Mouse (Mus musculus) kidney, postnatal 14 days (tissue): ENCODE measurements at regions not wholly inside any gene's neighbourhood (a gene's known extent, or its start where the extent isn't known, plus 50 kb on each side); places are given as distances from the start of the nearest gene placed in this dataset.

ENCODE experiments used
- DNase-seq: peaks from one replicate; pipeline ENCODE4 v3.0.0; 2022; ENCODE audit warnings: mixed read lengths

DNA sequence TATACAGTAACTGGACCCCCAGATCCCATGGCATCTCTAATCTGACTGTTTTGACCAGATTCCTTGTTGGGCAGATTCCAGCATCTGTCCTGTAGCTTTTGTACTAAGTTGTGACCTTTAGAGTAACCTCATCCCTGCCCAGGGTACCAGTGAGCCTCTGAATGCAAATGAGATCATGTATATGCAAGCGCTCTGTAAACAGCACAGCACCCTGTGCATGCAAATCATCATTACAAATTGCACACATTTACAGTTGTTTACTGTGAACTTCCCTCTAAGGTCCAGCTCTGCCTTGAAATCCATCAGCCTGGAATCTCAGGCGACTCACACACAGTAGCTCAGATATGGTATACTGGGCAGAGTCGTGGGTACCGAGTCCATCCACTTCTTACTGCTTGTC, 258.6 kb upstream of the Dusp10 start:
- DNase-seq = no peak

DNA sequence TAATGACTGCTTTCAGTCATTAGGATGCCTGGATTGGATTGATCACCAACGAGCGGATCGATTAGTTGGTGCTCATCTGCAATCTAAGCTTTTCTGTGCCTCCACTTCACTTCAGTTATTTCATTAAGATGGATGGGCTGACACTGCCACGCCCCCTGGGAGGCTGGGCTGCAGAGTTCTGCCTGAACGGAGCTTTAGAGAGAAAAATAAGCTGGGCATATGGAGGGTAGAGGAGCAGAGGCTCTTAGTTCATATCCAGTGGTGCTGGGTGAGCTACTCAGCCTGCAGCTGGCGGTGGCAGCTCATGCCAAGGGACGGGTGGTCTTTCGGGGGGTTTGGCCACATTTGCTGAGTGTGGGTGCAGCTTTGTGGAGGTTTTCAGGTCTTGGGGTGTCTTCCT, 256.4 kb upstream of the Dusp10 start:
- no peak for DNase-seq

DNA sequence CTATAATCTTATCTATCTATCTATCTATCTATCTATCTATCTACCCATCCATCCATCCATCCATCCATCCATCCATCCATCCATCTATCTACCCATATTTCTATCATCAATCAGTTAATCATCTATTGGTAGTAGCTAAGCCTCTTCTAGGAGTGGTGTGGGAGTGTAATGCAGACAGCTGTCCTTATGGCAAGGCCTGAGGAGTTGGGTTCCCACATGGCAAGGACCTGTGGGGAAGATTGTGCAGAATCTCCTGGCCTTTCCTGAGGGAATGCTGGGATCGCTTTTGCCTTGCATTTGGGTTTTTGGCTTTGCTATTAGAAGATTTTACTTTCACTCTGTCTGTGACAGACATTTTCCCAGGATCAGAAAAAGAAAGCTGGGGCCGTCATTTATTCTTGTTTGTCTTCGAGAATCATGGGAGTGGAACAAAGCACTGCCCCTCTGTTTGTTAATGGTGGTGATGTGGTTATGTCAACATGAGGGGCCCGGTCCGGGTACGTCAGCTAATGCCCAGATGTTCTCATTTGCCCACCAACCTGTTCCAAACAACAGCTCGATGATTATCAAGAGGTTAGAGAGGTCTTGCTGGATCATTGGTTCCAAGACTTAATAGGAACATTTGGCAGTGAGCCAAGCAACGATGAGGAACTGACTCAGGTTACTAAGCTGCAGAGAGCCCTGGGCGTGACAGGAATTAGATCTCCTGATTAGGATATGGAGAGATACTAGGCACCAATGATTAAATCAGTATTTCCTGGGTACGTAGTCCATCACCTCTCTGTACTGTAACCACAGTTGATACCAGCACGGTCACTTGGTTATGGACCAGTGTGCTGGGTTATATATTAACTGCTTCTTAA, 249.0 kb upstream of the Dusp10 start:
- DNase-seq = peak; percentile 53

DNA sequence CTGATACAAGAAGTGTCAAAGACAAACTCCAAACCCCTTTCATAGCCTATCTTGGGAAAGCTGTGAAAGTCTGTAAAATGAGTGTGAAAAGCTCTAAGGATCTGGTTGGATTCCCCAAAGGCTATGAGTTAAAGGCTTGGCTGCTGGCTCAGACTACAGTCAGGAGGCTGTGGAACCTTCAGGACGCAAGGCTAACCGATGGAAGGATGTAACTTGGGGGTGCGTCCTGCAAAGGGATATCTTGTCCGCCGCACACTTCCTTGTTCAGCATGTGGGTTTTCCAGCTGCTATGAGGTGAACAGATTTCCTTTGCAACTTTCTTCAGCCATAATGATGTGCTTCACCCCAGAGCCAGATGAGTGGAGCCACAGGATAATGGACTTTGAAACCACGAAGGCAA, 240.3 kb upstream of the Dusp10 start:
- no peak for DNase-seq

DNA sequence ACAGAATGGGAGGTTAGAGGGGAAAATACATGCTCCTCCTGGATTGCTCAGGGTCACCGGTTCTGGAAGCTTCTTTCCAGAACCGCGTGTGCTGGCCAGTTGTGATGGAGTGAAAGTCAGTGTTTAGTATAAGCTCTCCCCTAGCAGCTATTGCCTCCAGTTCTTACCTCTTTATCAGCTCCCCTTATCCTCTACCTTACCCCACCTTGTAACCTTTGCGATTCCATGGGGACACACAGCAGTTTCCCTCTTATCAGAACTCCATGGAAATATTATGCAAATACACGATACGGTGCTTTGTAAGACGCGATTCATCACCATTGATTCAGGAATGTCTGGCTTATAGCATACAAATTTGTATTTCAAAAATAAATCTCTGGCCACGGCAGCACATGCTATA, 232.9 kb upstream of the Dusp10 start:
- no peak for DNase-seq

DNA sequence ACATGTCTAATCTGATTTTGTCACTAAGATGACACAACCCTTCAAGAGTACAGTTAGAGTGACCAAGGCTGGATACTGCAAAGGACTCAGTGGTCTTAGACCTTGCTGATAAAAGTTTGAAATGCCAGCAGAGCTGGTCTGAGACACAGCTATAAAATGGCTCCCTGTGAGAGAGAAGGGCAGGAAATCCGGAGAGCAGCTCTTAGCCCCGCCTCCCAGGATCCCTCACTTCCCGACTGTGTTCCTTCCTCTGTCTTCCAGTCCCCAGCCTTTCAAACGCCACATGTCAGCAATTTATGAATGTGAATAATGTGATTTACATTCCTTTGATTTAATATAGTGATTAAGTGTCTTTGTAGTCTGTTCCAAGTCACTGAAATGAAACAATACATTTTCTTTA, 232.3 kb upstream of the Dusp10 start:
- peak; percentile 2 for DNase-seq

DNA sequence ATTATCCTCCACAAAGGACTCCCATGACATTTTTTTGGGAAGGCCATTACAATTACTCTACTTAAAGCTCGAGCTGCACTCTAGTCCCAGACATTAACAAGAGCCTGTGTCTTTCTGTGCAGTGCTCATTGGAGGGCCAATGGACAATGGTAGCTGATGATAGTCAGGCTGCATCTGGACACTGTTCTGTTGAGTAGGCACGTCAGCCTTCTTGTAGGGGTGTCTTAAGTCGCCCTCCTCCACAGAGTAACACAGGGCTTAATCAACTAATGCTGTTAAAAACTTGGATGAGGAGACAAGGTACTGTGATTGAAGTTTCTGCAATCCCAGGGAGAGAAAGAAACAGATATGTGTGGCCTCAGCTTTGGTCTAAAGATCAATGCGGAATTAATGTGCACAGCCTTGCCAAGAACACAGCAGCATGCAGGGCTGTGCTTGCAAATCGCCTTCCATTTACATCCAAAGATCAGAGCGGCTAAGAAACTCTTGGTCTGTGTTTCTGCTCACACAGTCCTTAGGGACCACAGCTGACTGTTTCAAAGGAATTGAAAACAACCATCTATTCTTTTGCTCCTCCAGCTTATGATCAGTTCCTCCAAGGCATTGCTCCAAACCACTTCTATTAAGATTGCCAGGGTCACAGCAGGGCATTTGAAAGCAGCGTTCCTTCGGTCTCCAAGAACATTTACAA, 229.5 kb upstream of the Dusp10 start:
- no peak for DNase-seq

DNA sequence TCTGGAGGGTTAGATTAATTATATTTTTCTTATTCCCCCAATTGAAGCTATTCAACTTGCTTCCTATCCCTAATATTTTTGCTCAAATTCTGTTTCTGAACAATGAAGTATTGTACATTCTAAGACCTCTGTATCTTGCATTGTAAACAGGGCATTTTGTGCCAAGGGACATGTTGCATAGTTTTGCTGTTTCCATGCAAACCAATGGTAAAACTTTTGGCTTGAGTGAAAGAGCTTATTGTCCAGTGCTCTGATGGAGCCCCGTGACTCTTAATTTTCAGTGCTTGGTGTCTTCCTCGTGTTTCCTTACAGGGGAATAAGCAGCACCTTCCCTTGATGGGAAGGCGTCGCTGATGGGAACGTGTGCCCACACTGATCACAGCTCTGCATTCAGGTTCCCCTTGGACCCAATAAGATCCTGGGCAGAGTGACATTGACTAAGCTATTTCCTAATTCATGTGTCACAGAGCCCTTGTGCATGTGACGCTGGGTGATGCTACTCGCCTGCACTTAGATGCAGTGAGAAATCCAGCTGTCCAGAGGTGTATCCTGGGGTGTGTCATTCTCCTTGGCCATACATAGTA, 220.8 kb upstream of the Dusp10 start:
- DNase-seq = no peak

DNA sequence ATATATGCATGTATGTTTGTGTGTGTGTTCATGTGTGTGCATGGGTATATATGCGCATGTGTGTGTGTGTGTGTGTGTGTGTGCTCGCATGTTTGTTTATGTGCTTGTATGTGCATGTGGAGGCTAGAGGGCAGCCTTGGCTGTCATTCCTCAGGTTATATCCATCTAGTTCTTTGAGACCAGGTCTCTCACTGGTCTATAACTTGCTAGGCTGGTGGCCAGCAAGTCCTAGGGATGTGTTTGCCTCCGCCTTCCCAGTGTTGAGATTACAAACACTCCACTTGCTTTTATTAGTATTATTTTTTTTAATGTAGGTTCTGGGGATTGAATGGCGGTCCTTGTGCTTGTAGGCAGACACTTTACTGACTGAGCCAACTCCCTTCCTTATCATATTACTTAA, 219.8 kb upstream of the Dusp10 start:
- no peak for DNase-seq

DNA sequence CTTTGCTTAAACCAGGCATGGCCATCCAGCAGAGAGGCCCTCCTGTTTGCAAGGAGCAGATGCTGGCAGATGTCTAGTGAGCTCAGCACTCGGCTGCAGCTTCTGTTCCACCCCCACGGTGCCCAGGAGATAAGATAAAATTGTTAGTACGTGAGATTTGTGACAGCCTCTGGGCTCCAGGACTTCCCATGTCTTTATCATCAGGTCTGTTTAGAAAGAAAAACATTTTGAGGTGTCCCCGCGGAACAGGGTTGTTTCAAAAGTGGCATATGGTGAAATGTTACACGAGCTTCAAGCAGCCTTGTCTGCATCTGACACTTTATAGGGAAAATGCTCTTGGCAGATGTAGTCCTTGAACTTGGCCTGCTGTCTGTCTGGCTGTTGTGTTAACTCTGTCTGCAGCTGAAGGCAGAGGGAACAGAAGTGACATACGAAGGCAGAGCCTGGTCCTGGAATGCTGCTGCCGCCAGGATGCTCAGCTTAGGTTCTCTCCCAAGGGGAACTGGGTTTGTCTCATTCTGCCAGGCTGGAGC, 219.1 kb upstream of the Dusp10 start:
- DNase-seq = no peak

DNA sequence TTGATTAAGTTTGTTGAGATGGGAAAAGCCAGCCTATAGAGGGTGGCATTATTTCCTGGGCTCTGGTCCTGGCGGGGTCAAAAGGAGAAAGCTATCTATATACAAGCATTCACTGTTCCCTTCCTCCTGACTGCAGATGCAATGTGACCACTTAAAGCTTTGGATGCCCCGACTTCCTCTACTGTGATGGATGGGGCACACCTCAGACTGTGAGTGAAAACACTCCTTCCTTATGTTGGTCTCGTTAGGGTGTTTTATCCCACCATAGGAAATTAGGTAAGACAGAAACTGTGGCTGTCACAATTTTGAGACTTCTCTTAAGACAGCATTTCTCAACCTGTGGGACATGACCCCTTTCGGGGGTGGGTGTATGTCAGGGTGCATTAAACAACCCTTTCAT, 210.8 kb upstream of the Dusp10 start:
- DNase-seq = no peak

DNA sequence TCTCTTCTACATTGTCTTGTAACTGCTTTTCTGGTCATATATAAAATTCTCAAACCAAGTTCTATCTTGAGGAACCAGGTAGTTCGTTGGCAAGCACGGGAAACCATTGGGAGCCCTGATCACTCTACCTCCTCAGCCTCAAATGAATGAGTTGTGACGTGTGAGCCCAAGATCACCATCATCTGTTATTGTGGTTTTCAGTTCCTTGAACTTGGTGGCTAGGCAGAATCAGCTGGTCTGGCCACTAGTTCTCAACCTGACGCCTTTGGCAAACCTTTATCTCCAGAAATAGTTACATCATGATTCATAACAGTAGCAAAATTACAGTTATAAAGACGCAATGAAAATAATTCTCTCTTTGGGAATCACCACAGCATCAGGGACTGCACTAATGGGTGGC, 209.7 kb upstream of the Dusp10 start:
- no peak for DNase-seq

DNA sequence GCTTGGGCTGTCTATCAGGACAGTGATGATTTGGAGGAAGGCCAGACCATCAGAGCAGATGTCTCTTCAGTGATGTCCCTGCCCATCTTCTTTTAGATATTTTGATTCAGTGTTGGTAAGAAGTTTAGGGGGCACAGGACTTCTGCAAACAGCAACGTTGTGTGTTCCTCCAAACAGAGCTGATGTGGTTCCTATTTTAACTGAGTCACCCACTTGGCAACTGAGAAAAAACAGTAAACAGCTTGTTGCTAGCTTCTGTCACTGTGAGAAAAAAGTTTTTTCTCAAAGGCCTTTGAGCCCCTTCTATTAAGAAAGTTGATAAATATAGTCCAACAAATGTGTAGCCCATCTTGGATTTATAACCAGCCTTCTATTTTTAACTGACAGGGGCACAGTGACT, 209.3 kb upstream of the Dusp10 start:
- no peak for DNase-seq

DNA sequence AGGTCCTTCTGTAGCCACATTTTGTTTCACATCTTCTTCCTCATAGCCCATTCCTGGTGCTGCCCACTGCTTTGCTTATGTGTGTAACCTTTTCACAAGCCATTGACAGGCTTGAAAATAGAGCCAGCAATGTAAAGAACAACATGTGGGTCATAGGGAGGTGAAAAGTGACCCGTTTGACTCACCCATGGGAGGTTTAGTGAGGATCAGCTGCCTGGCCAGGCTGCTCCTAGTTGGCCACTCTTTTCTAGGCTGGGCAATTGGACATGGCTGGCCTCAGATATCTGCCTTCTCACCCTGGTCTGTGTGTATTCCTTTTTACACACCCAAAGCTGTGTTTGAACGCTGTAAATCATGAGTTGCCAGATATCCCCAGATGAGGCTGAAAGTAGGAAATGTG, 208.8 kb upstream of the Dusp10 start:
- no peak for DNase-seq

DNA sequence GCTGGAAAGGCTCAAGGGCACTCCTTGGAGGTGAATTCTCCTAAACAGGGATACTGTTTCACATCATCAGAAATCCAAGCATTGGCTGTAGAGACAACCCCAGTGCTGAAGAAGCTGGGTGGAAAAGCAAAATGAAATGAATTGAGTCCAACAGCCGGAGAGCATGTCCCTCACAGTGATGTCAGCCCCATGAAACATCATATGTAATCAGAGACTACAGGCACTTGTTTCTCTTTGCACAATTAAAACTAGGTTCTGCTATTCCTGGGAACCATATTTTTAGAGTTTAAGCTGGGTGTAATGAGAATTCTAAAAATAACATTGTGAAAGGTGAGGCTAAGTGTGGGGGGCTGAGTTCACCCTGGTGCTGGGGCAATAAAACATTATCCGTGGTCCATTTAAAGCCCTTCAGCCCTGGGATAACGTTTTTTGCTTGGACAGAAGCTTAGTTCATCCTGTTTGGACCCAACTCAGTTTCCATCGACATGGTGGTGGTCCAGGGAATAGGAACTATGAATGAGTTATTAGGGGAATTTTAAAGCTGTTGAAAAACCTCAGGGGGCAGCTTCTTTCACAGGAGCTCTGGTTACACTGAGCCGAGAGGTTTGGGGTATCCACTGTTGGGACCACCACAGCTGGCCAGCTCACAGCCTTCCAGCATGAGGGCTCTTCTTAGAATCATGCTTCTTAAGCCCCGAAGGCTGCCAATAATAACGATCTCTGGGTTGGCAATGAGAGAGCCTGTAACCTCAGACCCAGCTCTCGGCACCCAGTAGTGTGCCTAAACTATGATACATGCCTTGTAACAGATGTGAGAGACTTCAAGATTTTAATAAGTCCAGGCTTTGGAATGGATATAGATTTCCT, 206.0 kb upstream of the Dusp10 start:
- no peak for DNase-seq

DNA sequence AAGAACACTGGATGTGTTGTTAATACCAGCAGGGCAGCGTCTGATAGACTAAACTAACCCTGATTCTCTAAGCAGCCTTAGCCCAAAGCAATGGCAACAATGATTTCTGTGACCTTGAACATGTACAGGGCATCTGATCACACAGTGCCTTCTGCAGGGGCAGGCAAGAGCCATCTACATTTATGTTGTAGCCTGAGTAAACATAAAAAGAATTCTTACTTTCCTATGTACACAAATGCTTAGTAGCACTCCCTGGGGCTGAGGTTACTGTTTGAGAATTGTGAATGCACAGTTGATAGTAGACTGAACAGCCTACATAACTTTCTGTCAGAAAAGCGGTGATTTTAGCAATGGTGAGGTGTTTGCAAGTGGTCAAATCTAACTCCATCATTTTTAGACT, 204.9 kb upstream of the Dusp10 start:
- no peak for DNase-seq

DNA sequence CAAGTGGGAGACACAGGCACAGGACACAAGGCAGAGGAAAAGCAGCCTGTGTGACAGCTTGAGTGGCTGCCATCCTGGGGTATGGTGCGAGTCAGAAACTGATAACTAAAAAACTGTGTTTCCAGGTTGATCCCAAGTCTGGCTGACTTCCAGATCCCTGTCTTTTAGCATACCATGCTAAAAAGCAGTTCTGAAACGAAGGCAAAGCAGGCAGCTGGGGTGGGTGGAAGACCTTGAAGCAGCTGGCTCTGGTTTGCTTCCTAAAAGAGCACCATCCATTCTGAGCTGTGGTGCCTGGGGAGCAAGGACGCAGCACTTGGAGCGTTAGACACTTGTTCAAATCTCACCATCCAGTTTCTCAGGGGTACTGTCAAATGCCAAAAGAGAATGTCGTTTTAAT, 192.5 kb upstream of the Dusp10 start:
- DNase-seq = no peak

DNA sequence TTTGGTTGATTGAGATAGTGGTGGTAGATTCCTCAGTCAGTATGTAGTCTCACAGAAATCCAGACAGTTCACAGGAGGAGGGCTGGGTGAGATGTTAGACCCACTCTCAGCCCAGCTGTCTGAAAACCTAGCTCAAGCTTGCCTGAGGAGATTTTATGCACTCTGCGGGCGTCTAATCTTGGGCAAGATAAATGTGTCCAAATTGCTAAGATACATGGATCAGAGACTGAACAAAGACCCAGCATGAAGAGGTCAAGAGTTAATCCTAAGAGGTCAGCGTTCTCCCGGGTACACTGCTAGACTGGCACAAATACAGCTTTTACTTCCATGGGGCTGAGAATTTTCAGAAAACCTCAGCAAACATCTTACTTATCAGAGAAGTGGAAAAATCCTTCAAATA, 186.8 kb upstream of the Dusp10 start:
- DNase-seq = no peak

DNA sequence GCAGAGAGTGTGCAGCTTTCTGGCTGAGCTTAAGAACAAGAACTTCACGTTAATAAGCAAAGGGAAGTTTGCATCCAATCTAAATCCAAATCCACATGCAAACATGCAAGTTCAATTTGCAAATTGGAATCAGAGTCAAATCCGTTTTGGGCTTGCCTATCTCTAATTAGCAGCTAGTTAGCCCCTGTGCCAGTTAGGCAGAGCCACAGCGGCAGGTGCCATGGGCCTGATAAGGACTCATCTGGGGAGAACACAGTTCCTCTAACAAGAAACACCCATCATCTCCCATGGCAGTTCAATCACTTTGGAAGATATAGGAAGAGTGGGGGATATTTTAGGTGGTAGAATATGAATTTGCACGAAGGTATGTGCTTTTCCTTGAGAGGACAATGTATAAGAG, 168.0 kb upstream of the Dusp10 start:
- no peak for DNase-seq

DNA sequence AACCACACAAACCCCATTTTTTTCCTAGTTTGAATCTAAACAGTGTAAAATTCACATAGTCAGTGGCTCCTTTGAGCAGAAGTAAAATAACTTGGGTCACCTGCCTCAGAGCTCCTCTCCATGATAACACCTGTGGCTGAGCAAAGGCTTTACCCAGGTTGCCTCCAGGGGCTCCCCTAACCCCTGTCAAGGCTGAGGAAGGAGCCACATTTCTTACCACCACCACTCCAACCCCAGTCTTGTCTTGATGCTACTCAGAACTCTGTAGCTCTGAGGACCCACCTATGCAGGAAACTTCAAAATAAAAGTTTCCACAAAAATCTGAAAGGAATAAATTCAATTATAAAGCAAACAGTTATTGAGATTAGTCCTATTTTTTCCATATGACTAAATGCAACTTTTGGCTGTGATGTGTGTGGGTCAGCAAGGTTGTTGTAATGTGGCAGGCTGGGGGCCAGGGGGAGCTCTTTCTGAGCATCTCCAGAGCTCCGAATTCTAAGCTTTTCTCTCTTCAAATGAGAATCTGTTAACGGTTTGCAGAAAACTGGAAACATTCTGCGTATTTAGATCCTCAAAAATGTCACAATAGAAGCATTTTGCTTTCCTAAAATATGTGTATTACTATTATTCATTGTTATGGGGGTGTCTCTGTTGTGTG, 159.0 kb upstream of the Dusp10 start:
- DNase-seq = no peak

DNA sequence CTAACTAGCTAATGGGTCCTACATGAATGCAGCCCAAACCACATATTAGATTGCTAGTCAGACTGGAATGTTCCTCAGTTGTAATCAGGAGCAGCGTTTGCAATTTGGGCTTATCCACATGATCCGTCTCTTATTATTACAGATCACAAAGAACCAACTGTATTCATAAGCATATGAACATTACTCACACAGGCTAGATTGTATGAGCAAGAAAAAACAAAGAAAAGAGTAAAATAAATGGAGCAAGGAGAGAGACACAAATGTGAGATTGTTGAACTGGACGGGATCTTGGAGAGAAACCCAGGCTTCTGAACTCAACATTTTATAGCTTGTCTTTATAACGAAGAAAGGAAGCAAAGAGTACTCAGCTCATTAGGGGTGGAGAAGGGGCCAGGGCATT, 148.0 kb upstream of the Dusp10 start:
- DNase-seq = no peak

DNA sequence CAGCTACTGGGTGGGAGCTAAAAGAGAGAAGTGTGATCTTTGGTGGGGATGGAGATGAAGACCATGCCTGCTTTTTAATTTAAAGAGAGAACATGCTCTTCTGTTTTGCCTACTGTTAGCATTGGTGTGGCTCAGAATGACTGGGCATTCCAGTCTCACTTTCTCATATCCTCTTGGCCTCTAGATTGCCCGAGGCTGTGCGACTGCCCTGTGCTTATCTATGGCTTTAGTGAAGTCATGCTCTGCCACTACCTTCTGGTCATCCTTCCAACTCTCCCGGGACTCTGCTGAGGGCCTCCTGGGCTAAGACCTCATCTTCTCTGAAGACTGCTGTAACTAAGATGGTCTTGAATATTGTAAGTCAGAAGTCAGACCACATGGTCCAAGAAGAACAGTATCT, 147.5 kb upstream of the Dusp10 start:
- no peak for DNase-seq
